Mouse (Mus musculus) lung, postnatal 0 days (tissue): Measurements from ENCODE around the gene Ak9.

ENCODE experiments used
- CTCF ChIP-seq: IDR thresholded peaks from 2 replicates; pipeline ENCODE4 v1.5.1; 2016; ENCODE audit warnings: antibody characterized with exemption, mild to moderate bottlenecking
- EP300 ChIP-seq: IDR thresholded peaks from 2 replicates; pipeline ENCODE4 v1.6.1; 2016; ENCODE audit warnings: antibody characterized with exemption, mild to moderate bottlenecking, control low read depth

DNA sequence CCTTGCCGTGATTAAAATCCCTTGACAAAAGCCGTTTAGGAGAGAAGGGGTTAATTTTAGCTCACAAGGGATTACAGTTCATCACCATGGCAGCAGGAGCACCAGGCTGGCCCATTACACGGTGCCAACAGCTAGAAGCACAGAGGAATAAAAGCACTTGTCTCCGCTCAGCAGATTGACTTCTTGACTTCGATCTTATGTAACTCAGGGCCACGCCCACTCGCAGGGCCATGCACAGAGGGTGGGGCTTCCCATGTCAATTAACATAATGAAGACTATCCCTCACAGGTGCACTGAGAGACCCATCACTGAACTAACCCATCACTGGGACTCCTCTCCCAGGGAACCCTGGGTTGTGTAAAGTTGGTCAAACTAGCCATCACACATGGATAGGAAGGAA, 8.6 kb upstream of the Ak9 start:
- no peak for TF ChIP-seq CTCF
- TF ChIP-seq EP300: no peak
